Mouse (Mus musculus): Measurements from ENCODE around the gene Maml2. TPM values are rescaled to one million over a fixed set of nuclear protein-coding genes. Genes with fewer than 3 reads are reported as not detected.

The Maml2 gene
- polyA plus RNA-seq, 1 experiment from 2014 or later, result 10.0 TPM

DNA sequence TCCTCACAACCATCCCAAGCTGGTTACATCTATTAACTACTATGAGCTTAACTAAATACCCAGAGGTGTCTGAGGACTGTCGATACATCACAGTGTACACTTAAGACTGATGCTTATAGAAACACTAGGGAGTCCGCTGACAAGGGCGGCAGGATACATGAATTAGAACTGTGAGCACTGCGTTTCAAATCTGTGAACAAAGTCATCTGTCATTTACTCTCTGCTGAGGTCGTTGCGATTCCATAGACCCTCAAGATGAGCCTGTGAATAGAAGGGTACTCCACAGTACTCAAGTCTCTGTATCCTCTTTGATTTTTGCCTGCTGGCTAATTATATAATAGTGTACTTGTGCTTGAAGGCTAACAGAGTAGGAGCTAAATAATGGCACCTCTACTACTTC is 143.2 kb downstream of the Maml2 start:
- Histone ChIP-seq H3K27me3 (ENCODE audit: insufficient read depth, low read length) (no peaks in the 10 kb centered on the region), H3K27ac (no peak overlapping the region), H3K9me3 (replicated peaks; ENCODE audit: low read length) (0 out of 2 replicates have a peak, but pooled peaks cover 3% of the 10 kb centered on the region), H3K4me1 (replicated peaks; ENCODE audit: insufficient read depth, low read length) (no peaks in the 10 kb centered on the region), H3K4me2 (ENCODE audit: low read length) (no peak overlapping the region), H3K9ac (ENCODE audit: low read depth, low read length) (no peak overlapping the region), H3K4me3 (replicated peaks; ENCODE audit: low read depth, low read length) (no peak overlapping the region), H3K36me3 (ENCODE audit: insufficient read depth, low read length) (no peaks in the 10 kb centered on the region)
- ATAC-seq (replicated peaks; ENCODE audit: low FRiP score, low read depth) (no peak), DNase-seq (ENCODE audit: low spot score) (no peak)
- no peak for TF ChIP-seq CTCF (IDR thresholded peaks at IDR 0.05; ENCODE audit: low read depth)
- 90% methylated on average over 6 of the region's 6 CpGs for WGBS

DNA sequence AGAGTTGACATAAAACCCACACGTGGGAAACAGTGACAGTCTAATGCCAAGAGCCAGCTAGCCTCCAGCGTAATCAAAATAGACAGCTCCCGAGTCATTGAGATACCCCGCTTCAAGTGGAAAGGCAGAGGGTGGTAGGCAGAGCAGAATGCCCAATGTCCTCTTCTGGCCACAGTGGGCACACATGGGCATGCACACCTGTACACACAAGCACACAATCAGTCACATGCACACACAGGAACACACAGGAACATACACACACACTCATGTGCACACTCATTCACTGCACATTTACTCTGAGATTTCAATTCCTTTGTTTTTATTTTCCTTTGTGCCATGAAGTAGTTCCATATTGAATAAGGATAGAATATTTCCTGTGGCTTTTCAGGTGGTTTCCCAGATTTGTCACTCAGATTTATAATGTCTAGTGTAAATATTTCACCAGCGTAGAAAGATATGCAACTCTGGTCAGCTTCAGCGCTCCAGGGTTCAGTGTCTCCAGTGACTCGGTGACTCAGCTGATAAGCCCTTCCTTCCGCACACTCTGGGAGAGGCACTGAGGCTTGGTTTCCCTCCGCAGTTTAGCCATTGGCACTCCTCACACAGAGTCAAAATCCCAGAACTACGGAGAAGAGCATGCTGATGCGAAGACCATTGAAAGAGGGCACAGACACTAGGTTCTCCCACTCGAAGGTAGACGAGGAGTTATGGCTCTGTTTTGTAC is 144.4 kb downstream of the Maml2 start:
- no peaks in the 10 kb centered on the region for H3K4me1 ChIP-seq (replicated peaks; ENCODE audit: insufficient read depth, low read length)
- no peak for ATAC-seq (replicated peaks; ENCODE audit: low FRiP score, low read depth)
- no peak for TF ChIP-seq CTCF (IDR thresholded peaks at IDR 0.05; ENCODE audit: low read depth)
- 0 out of 2 replicates have a peak, but pooled peaks cover 3% of the 10 kb centered on the region for H3K9me3 ChIP-seq (replicated peaks; ENCODE audit: low read length)
- no peak overlapping the region for H3K27ac ChIP-seq
- no peaks in the 10 kb centered on the region for H3K36me3 ChIP-seq (ENCODE audit: insufficient read depth, low read length)
- no peak overlapping the region for H3K4me2 ChIP-seq (ENCODE audit: low read length)
- H3K27me3 ChIP-seq (ENCODE audit: insufficient read depth, low read length), result no peaks in the 10 kb centered on the region
- H3K9ac ChIP-seq (ENCODE audit: low read depth, low read length), result no peak overlapping the region
- DNase-seq (ENCODE audit: low spot score), result peak; percentile 33
- H3K4me3 ChIP-seq (replicated peaks; ENCODE audit: low read depth, low read length), result no peak overlapping the region
- WGBS, result 52% methylated on average over 13 of the region's 13 CpGs

DNA sequence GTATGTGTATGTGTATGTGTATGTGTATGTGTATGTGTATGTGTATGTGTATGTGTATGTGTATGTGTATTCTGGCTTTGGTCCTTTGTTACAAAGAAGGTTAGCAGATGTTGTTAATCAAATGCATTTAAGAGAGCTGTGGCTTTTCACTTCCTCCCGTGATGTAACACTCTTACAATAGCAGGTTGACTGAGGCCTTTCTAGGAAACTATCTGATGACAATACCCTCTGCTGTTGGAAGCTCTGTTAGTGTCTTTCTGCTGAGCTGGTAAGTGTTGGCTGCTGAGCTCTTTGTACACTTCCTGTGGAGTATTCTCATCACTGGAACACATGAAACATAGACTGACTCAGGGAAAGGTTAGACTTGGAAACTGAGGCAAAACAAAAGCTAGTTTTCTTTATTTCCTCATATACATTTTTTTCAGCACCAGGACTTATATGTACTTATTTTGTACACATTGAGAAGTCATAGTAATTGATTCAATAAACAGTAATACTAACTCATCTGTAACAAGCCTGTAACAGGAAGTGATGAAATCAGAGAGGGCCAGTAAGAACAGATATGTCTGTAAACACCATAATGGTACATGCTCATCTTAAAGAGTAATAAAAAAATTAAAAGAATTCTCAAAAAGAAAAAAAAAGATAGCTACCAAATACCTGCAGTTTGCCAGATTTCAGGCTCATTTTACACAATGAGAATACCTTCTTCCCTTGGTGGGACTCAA is 145.9 kb downstream of the Maml2 start:
- DNase-seq (ENCODE audit: low spot score) (peak; percentile 40), ATAC-seq (replicated peaks; ENCODE audit: low FRiP score, low read depth) (no peak)
- H3K27me3 ChIP-seq (ENCODE audit: insufficient read depth, low read length), result no peaks in the 10 kb centered on the region
- H3K36me3 ChIP-seq (ENCODE audit: insufficient read depth, low read length), result no peaks in the 10 kb centered on the region
- TF ChIP-seq CTCF (IDR thresholded peaks at IDR 0.05; ENCODE audit: low read depth), result no peak
- H3K4me3 ChIP-seq (replicated peaks; ENCODE audit: low read depth, low read length), result no peak overlapping the region
- no peak overlapping the region for H3K27ac ChIP-seq
- H3K9ac ChIP-seq (ENCODE audit: low read depth, low read length), result no peak overlapping the region
- WGBS, result 40% methylated on average over 1 of the region's 1 CpGs
- no peak overlapping the region for H3K4me2 ChIP-seq (ENCODE audit: low read length)
- no peaks in the 10 kb centered on the region for H3K4me1 ChIP-seq (replicated peaks; ENCODE audit: insufficient read depth, low read length)
- no peaks in the 10 kb centered on the region for H3K9me3 ChIP-seq (replicated peaks; ENCODE audit: low read length)

DNA sequence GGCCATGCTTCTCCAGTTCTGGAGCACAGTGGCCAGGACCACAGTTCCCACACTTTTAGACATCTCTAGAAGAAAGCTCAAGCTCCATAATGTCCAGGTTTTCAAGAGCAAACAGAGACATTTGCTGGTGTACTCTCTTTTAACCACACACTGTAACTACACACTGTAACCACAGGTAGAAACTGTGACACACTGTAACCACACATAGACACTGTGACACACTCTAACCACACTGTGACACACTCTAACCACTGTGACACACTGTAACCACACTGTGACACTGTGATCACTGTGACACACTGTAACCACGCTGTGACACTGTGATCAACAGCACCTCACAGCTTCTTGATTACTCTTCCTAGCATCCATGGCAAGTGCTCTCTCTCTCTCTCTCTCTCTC is 148.5 kb downstream of the Maml2 start:
- no peak for DNase-seq (ENCODE audit: low spot score)
- no peak for TF ChIP-seq CTCF (IDR thresholded peaks at IDR 0.05; ENCODE audit: low read depth)
- ATAC-seq (replicated peaks; ENCODE audit: low FRiP score, low read depth), result no peak
- Histone ChIP-seq H3K36me3 (ENCODE audit: insufficient read depth, low read length) (no peaks in the 10 kb centered on the region), H3K4me3 (replicated peaks; ENCODE audit: low read depth, low read length) (no peak overlapping the region), H3K27me3 (ENCODE audit: insufficient read depth, low read length) (no peaks in the 10 kb centered on the region), H3K4me1 (replicated peaks; ENCODE audit: insufficient read depth, low read length) (no peaks in the 10 kb centered on the region), H3K27ac (no peak overlapping the region), H3K9me3 (replicated peaks; ENCODE audit: low read length) (no peaks in the 10 kb centered on the region), H3K9ac (ENCODE audit: low read depth, low read length) (no peak overlapping the region), H3K4me2 (ENCODE audit: low read length) (no peak overlapping the region)
- WGBS, result 85% methylated on average over 1 of the region's 1 CpGs

DNA sequence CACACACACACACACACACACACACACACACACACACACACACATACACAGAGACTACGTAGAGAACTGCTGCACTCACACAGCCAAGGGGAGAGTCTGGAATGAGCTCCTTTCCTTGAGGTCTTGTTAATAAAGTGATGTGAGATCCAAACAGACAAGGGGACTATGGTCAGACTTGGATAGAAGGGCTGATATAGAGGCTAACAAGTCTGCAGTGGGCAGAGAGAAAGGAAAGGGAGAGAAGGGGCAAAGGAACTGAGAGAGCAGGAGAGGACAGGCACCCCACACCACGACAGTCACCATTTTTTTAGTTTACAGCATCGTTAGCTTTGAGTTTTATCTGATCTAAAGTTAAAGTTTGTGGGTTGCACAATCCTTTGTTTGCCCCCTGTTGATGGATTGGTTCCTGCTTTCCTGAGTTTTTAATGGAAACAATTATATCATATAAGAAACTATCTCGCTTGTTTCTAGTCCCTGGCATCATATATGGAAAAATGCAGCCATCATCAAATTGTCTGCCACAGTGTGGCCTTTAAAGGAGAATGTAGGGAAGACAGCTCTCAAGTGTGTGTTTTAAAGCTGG is 149.0 kb downstream of the Maml2 start, which contains the start of gene Gm17571:
Gene Gm17571, minus strand, starts transcription at position 51 of the 583 bp plus-strand sequence.
- H3K9me3 ChIP-seq (replicated peaks; ENCODE audit: low read length), result no peaks in the 10 kb centered on the region
- no peaks in the 10 kb centered on the region for H3K27me3 ChIP-seq (ENCODE audit: insufficient read depth, low read length)
- DNase-seq (ENCODE audit: low spot score) (no peak), ATAC-seq (replicated peaks; ENCODE audit: low FRiP score, low read depth) (no peak)
- H3K27ac ChIP-seq, result no peak within 1 kb of the TSS
- no peak within 1 kb of the TSS for H3K4me2 ChIP-seq (ENCODE audit: low read length)
- no peak for TF ChIP-seq CTCF (IDR thresholded peaks at IDR 0.05; ENCODE audit: low read depth)
- 41% methylated on average over 4 of the region's 4 CpGs for WGBS
- H3K9ac ChIP-seq (ENCODE audit: low read depth, low read length), result no peak within 1 kb of the TSS
- H3K4me1 ChIP-seq (replicated peaks; ENCODE audit: insufficient read depth, low read length), result no peaks in the 10 kb centered on the region
- H3K4me3 ChIP-seq (replicated peaks; ENCODE audit: low read depth, low read length), result no peak within 1 kb of the TSS
- H3K36me3 ChIP-seq (ENCODE audit: insufficient read depth, low read length), result no peaks in the 10 kb centered on the region

DNA sequence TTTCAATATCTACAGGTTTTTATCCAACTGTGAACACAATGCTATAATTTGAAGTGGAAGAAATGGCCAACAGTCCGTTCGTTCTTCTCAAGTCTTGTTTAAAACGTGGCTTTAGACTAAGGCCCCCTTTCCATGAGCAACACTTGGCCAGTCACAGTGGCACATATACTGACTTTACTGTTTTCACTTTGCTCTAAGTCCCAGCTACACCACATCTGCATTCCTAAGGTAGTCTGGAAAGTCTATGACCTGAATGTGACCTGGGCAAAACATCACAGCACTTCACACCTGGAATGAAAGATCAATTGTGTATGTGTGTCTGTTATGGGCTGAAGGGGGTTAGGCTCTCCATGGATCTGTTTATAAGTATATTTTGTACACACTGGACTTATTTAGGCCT is 151.0 kb downstream of the Maml2 start:
- H3K4me1 ChIP-seq (replicated peaks; ENCODE audit: insufficient read depth, low read length), result no peaks in the 10 kb centered on the region
- H3K27me3 ChIP-seq (ENCODE audit: insufficient read depth, low read length), result no peaks in the 10 kb centered on the region
- no peak for TF ChIP-seq CTCF (IDR thresholded peaks at IDR 0.05; ENCODE audit: low read depth)
- ATAC-seq (replicated peaks; ENCODE audit: low FRiP score, low read depth) (no peak), DNase-seq (ENCODE audit: low spot score) (no peak)
- no peak overlapping the region for H3K27ac ChIP-seq
- no peaks in the 10 kb centered on the region for H3K36me3 ChIP-seq (ENCODE audit: insufficient read depth, low read length)
- WGBS, result 89% methylated on average over 3 of the region's 3 CpGs
- H3K4me3 ChIP-seq (replicated peaks; ENCODE audit: low read depth, low read length), result no peak overlapping the region
- no peak overlapping the region for H3K9ac ChIP-seq (ENCODE audit: low read depth, low read length)
- no peak overlapping the region for H3K4me2 ChIP-seq (ENCODE audit: low read length)
- no peaks in the 10 kb centered on the region for H3K9me3 ChIP-seq (replicated peaks; ENCODE audit: low read length)
